Mouse (Mus musculus): ENCODE results near the gene Prdx2.
A peak's percentile ranks its signal among the peaks of the same experiment; 100 is the strongest.

Prdx2 gene

GRCm38 (mm10) chr8:84969241-84970134 lies at the start of gene Prdx2, which contains the start of the genes Gm49661 and Rnaseh2a:
Gene Prdx2, plus strand, starts transcription at chr8:84969587.
Gene Gm49661, minus strand, starts transcription at chr8:84969433.
Gene Rnaseh2a, minus strand, starts transcription at chr8:84969767.
- peak; percentile 78 for DNase-seq

- no peak for DNase-seq
Measured at GRCm38 (mm10) chr8:84921596-84921995, 47.8 kb upstream of the Prdx2 start.

GRCm38 (mm10) chr8:84925557-84925956 lies 43.8 kb upstream of the Prdx2 start:
- DNase-seq = no peak

GRCm38 (mm10) chr8:84927513-84927912 lies 41.9 kb upstream of the Prdx2 start:
- no peak for DNase-seq

- peak; percentile 85 for DNase-seq
Measured at GRCm38 (mm10) chr8:84928456-84929306, 40.7 kb upstream of the Prdx2 start.

- DNase-seq = no peak
Measured at GRCm38 (mm10) chr8:84930582-84930981, 38.8 kb upstream of the Prdx2 start.

GRCm38 (mm10) chr8:84933767-84934559 lies 35.4 kb upstream of the Prdx2 start:
- DNase-seq = peak; percentile 65

GRCm38 (mm10) chr8:84934860-84935259 lies 34.5 kb upstream of the Prdx2 start:
- peak; percentile 88 for DNase-seq

GRCm38 (mm10) chr8:84935489-84935888 lies 33.9 kb upstream of the Prdx2 start:
- DNase-seq = peak; percentile 78

GRCm38 (mm10) chr8:84936041-84936961 lies 33.1 kb upstream of the Prdx2 start:
- peak; percentile 68 for DNase-seq

- peak; percentile 82 for DNase-seq
Measured at GRCm38 (mm10) chr8:84936962-84937546, 32.3 kb upstream of the Prdx2 start, which contains the start of gene Mast1. Gene Mast1, minus strand, starts transcription at chr8:84937359.

- peak; percentile 66 for DNase-seq
Measured at GRCm38 (mm10) chr8:84937620-84938485, 31.5 kb upstream of the Prdx2 start.

- no peak for DNase-seq
Measured at GRCm38 (mm10) chr8:84943699-84944098, 25.7 kb upstream of the Prdx2 start.

- DNase-seq = peak; percentile 81
Measured at GRCm38 (mm10) chr8:84944478-84945160, 24.8 kb upstream of the Prdx2 start.

GRCm38 (mm10) chr8:84945235-84945632 lies 24.2 kb upstream of the Prdx2 start:
- peak; percentile 73 for DNase-seq

- peak; percentile 78 for DNase-seq
Measured at GRCm38 (mm10) chr8:84945633-84946527, 23.5 kb upstream of the Prdx2 start.

GRCm38 (mm10) chr8:84946528-84947240 lies 22.7 kb upstream of the Prdx2 start, which contains the start of gene Rtbdn:
Gene Rtbdn, plus strand, starts transcription at chr8:84946991.
- peak; percentile 82 for DNase-seq

- no peak for DNase-seq
Measured at GRCm38 (mm10) chr8:84947241-84947545, 22.2 kb upstream of the Prdx2 start.
